Mouse (Mus musculus): Measurements from ENCODE around the gene Actl7a. TPM values are rescaled to one million over a fixed set of nuclear protein-coding genes. Genes with fewer than 3 reads are reported as not detected.
A peak's percentile ranks its signal among the peaks of the same experiment; 100 is the strongest.

Actl7a gene
- total and polyA plus RNA-seq, 2 experiments: not detected

DNA sequence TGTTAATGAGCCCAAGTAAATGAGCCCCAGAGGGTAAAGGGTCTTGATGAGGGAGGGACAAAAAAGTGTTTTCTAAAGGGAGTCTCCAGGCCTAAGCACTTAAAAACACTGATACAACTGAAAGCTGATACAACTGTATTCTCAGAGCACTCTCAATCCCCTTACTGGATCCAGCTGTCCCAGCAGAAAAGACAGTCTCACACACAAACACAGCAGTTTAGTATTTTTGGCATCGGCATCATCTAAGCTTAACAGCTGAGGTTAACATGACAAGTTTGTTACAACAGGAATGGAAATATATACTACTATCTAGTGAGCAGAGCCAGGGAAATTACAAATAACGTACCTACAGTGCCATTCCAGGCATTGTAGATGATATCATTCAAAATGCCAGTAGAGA is 3.1 kb downstream of the Actl7a start:
- TF ChIP-seq POLR2A (IDR thresholded peaks at IDR 0.05; ENCODE audit: extremely low read depth, insufficient read depth, low read length) (no peak), CTCF (IDR thresholded peaks at IDR 0.05; ENCODE audit: low read depth, low read length) (no peak)
- peaks cover 22% of the 10 kb centered on the region for H3K36me3 ChIP-seq (ENCODE audit: control insufficient read depth, insufficient read depth, low read length)
- H3K27ac ChIP-seq (replicated peaks; ENCODE audit: insufficient read depth, low read depth, low read length): no peak overlapping the region
- no peak overlapping the region for H3K4me3 ChIP-seq (ENCODE audit: insufficient read depth, low read depth, low read length)
- no peak for DNase-seq (ENCODE audit: extremely low read depth, low read depth, low spot score)
- H3K4me1 ChIP-seq (ENCODE audit: control insufficient read depth, insufficient read depth, low read length): no peaks in the 10 kb centered on the region
- WGBS: 95% methylated on average over 2 of the region's 2 CpGs
- no peaks in the 10 kb centered on the region for H3K79me2 ChIP-seq (ENCODE audit: control insufficient read depth, insufficient read depth, low read length)
- H3K9ac ChIP-seq (ENCODE audit: low read depth, low read length): no peak overlapping the region
- no peaks in the 10 kb centered on the region for H3K27me3 ChIP-seq (ENCODE audit: control insufficient read depth, insufficient read depth, low read length)

DNA sequence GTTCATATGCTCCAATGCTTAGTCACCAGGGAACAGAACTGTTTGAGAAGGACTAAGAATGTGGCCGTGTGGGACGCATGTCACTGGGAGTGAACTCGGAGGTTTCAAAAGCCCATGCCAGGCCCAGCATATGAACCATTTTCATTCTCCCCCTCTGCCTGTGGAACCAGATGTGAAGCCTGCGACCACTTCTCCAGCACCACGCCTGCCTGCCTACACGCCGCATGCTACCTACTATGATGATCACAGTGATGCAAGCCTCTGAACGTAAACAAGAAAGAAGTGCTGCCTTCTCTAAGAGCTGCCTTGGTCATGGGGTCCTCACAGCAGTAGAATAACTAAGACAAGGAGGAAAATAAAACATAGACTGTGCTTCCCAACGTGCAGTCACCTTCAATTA is 4.2 kb downstream of the Actl7a start:
- WGBS: 95% methylated on average over 9 of the region's 9 CpGs
- Histone ChIP-seq H3K9ac (ENCODE audit: low read depth, low read length) (no peak overlapping the region), H3K4me1 (ENCODE audit: control insufficient read depth, insufficient read depth, low read length) (no peaks in the 10 kb centered on the region), H3K36me3 (ENCODE audit: control insufficient read depth, insufficient read depth, low read length) (peaks cover 27% of the 10 kb centered on the region), H3K27me3 (ENCODE audit: control insufficient read depth, insufficient read depth, low read length) (no peaks in the 10 kb centered on the region), H3K4me3 (ENCODE audit: insufficient read depth, low read depth, low read length) (no peak overlapping the region), H3K79me2 (ENCODE audit: control insufficient read depth, insufficient read depth, low read length) (no peaks in the 10 kb centered on the region), H3K27ac (replicated peaks; ENCODE audit: insufficient read depth, low read depth, low read length) (no peak overlapping the region)
- DNase-seq (ENCODE audit: extremely low read depth, low read depth, low spot score): no peak
- TF ChIP-seq POLR2A (IDR thresholded peaks at IDR 0.05; ENCODE audit: extremely low read depth, insufficient read depth, low read length): no peak
- no peak for TF ChIP-seq CTCF (IDR thresholded peaks at IDR 0.05; ENCODE audit: low read depth, low read length)

DNA sequence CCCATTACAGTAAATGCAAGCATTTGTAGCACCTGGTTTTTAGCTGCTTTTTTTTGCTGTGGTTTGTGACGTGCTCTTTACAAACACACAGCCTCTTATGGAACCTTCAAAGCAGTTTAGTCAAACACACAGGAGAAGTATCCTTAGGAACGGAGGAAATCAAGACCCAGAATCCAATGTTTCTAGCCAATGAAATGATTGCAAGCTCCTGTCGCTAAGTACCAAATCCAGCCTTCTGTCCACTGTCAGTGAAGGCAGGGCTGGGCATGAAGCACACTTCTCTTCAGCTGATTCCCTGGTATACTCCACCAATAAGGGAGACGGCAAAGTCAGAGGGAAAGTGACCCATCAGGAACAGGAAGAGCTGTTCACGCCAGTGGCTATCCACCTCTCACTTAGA is 12.8 kb downstream of the Actl7a start:
- TF ChIP-seq POLR2A (IDR thresholded peaks at IDR 0.05; ENCODE audit: extremely low read depth, insufficient read depth, low read length): no peak
- TF ChIP-seq CTCF (IDR thresholded peaks at IDR 0.05; ENCODE audit: low read depth, low read length): no peak
- H3K9ac ChIP-seq (ENCODE audit: low read depth, low read length): no peak overlapping the region
- DNase-seq (ENCODE audit: extremely low read depth, low read depth, low spot score): no peak
- no peaks in the 10 kb centered on the region for H3K4me1 ChIP-seq (ENCODE audit: control insufficient read depth, insufficient read depth, low read length)
- no peak overlapping the region for H3K4me3 ChIP-seq (ENCODE audit: insufficient read depth, low read depth, low read length)
- H3K79me2 ChIP-seq (ENCODE audit: control insufficient read depth, insufficient read depth, low read length): no peaks in the 10 kb centered on the region
- no peak overlapping the region for H3K27ac ChIP-seq (replicated peaks; ENCODE audit: insufficient read depth, low read depth, low read length)
- 93% methylated on average over 5 of the region's 5 CpGs for WGBS
- peaks cover 66% of the 10 kb centered on the region for H3K36me3 ChIP-seq (ENCODE audit: control insufficient read depth, insufficient read depth, low read length)
- H3K27me3 ChIP-seq (ENCODE audit: control insufficient read depth, insufficient read depth, low read length): no peaks in the 10 kb centered on the region

DNA sequence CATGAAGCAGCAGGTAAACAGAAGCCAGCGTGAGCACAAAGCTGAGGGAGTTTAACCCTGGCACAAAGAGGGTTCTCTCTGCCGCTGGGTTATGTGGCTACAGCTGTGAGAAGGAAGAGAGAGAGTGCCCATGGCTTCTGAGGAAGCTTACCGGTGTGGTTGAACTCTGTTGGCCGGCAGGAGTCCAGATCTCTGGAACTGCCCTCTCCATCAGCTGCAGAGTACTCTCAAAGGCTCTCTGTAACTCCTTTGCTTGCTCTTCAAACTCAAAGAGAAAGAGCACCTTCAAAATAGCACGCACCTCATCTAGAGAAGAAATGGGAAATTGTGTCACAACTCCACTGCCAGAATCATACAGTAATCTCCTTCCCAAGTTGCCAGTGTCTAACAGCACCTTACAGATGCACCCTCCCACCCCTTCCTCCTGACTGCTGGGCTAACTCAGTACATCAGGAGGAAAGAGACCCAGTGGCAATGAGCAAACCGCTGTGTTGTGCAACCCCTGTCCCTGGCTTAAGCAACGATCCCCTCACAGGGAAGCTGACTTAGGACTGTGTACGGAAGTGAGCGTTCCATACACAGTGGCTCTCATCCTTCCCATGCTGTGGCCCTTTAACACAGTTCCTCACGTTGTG is 13.9 kb downstream of the Actl7a start:
- Histone ChIP-seq H3K4me1 (ENCODE audit: control insufficient read depth, insufficient read depth, low read length) (no peaks in the 10 kb centered on the region), H3K27ac (replicated peaks; ENCODE audit: insufficient read depth, low read depth, low read length) (no peak overlapping the region)
- WGBS: 78% methylated on average over 10 of the region's 10 CpGs

DNA sequence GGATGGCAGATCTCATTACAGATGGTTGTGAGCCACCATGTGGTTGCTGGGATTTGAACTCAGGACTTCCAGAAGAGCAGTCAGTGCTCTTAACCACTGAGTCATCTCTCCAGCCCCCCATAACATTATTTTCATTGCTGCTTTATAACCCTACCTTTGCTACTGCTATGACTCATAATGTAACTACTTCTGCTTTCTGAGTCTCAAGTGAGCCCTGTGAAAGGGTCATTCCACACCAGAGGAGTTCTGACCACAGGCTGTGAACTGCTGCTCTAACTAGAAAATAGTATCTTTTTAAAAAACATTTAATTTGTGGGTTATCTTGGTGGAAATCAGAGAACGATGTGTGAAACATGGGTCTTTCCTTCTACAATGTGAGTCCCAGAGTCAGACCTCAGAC is 14.5 kb downstream of the Actl7a start:
- WGBS: 97% methylated on average over 1 of the region's 1 CpGs
- Histone ChIP-seq H3K79me2 (ENCODE audit: control insufficient read depth, insufficient read depth, low read length) (no peaks in the 10 kb centered on the region), H3K27ac (replicated peaks; ENCODE audit: insufficient read depth, low read depth, low read length) (no peak overlapping the region), H3K27me3 (ENCODE audit: control insufficient read depth, insufficient read depth, low read length) (no peaks in the 10 kb centered on the region), H3K9ac (ENCODE audit: low read depth, low read length) (no peak overlapping the region), H3K4me1 (ENCODE audit: control insufficient read depth, insufficient read depth, low read length) (no peaks in the 10 kb centered on the region), H3K4me3 (ENCODE audit: insufficient read depth, low read depth, low read length) (no peak overlapping the region), H3K36me3 (ENCODE audit: control insufficient read depth, insufficient read depth, low read length) (peaks cover 59% of the 10 kb centered on the region)
- no peak for DNase-seq (ENCODE audit: extremely low read depth, low read depth, low spot score)
- TF ChIP-seq CTCF (IDR thresholded peaks at IDR 0.05; ENCODE audit: low read depth, low read length) (no peak), POLR2A (IDR thresholded peaks at IDR 0.05; ENCODE audit: extremely low read depth, insufficient read depth, low read length) (no peak)

More for the DNA sequence above, 13.9 kb downstream of the Actl7a start:
- H3K79me2 ChIP-seq (ENCODE audit: control insufficient read depth, insufficient read depth, low read length): no peaks in the 10 kb centered on the region
- H3K9ac ChIP-seq (ENCODE audit: low read depth, low read length): no peak overlapping the region
- DNase-seq (ENCODE audit: extremely low read depth, low read depth, low spot score): peak; percentile 20
- no peak overlapping the region for H3K4me3 ChIP-seq (ENCODE audit: insufficient read depth, low read depth, low read length)
- TF ChIP-seq CTCF (IDR thresholded peaks at IDR 0.05; ENCODE audit: low read depth, low read length) (no peak), POLR2A (IDR thresholded peaks at IDR 0.05; ENCODE audit: extremely low read depth, insufficient read depth, low read length) (no peak)
- no peaks in the 10 kb centered on the region for H3K27me3 ChIP-seq (ENCODE audit: control insufficient read depth, insufficient read depth, low read length)
- peaks cover 61% of the 10 kb centered on the region for H3K36me3 ChIP-seq (ENCODE audit: control insufficient read depth, insufficient read depth, low read length)

DNA sequence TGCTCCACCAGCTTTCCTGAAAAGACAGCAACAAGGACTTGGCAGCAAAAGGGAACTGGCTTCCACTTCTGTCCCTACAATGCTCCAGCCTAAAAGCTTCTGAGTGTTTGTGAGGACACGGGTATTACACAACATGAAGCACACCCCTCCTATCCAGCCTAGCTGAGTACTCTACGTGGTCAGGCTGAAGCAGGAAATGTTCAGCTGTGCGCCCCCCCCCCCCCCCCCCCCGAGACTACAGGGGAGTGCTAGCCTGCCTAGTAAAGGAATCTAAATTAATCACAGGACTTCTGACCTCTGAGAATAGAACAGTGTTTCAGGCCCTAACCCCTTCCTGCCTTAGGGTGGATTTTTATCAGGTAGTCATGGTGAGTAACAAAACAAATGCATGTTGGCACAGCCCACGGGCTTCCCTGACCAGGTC is 24.7 kb downstream of the Actl7a start:
- Histone ChIP-seq H3K27ac (replicated peaks; ENCODE audit: insufficient read depth, low read depth, low read length) (no peak overlapping the region), H3K9ac (ENCODE audit: low read depth, low read length) (no peak overlapping the region), H3K4me3 (ENCODE audit: insufficient read depth, low read depth, low read length) (no peak overlapping the region), H3K79me2 (ENCODE audit: control insufficient read depth, insufficient read depth, low read length) (no peaks in the 10 kb centered on the region), H3K27me3 (ENCODE audit: control insufficient read depth, insufficient read depth, low read length) (no peaks in the 10 kb centered on the region), H3K36me3 (ENCODE audit: control insufficient read depth, insufficient read depth, low read length) (peaks cover 63% of the 10 kb centered on the region), H3K4me1 (ENCODE audit: control insufficient read depth, insufficient read depth, low read length) (no peaks in the 10 kb centered on the region)
- no peak for DNase-seq (ENCODE audit: extremely low read depth, low read depth, low spot score)
- no peak for TF ChIP-seq CTCF (IDR thresholded peaks at IDR 0.05; ENCODE audit: low read depth, low read length)
- no peak for TF ChIP-seq POLR2A (IDR thresholded peaks at IDR 0.05; ENCODE audit: extremely low read depth, insufficient read depth, low read length)
- 61% methylated on average over 5 of the region's 5 CpGs for WGBS

Data from liver, adult 2 months (tissue).